Mouse (Mus musculus) kidney, embryonic 15.5 days (tissue): ENCODE data around the gene Phpt1. TPM values are rescaled to one million over a fixed set of nuclear protein-coding genes. Genes with fewer than 3 reads are reported as not detected.
A peak's percentile ranks its signal among the peaks of the same experiment; 100 is the strongest.
"Not testable (repeated sequence)": the region's sequence is repeated elsewhere in the genome, so short reads cannot be mapped to it uniquely, and the experiment has no call there.

Experiments used
- ATAC-seq: fragments of 200-750 bp; cut with Nextera tagmentation; replicated peaks from 2 replicates; pipeline ENCODE4 v1.8.0; 2017; ENCODE audit warnings: moderate TSS enrichment; ENCODE audit not compliant: low FRiP score
- H3K27ac ChIP-seq: fragments of 300-500 bp; sonication (generic); 2 replicates; pipeline ENCODE4 v1.5.1; 2015; ENCODE audit warnings: mild to moderate bottlenecking, inconsistent platforms
- H3K27me3 ChIP-seq: fragments of 300-500 bp; sonication (generic); 2 replicates; pipeline ENCODE4 v1.6.1; 2015; ENCODE audit warnings: inconsistent platforms
- H3K36me3 ChIP-seq: fragments of 300-500 bp; sonication (generic); 2 replicates; pipeline ENCODE4 v1.6.1; 2015; ENCODE audit warnings: inconsistent platforms
- H3K4me1 ChIP-seq: fragments of 300-500 bp; sonication (generic); 2 replicates; pipeline ENCODE4 v1.6.1; 2015; ENCODE audit warnings: inconsistent platforms
- H3K4me2 ChIP-seq: fragments of 300-500 bp; sonication (generic); 2 replicates; pipeline ENCODE4 v1.6.1; 2015; ENCODE audit warnings: moderate library complexity, mild to moderate bottlenecking, inconsistent platforms
- H3K4me3 ChIP-seq: fragments of 300-500 bp; sonication (generic); replicated peaks from 2 replicates; pipeline ENCODE4 v1.5.1; 2015; ENCODE audit warnings: mild to moderate bottlenecking, inconsistent platforms
- H3K9ac ChIP-seq: fragments of 300-500 bp; sonication (generic); 2 replicates; pipeline ENCODE4 v1.6.1; 2015; ENCODE audit warnings: mild to moderate bottlenecking, inconsistent platforms
- H3K9me3 ChIP-seq: fragments of 300-500 bp; sonication (generic); replicated peaks from 2 replicates; pipeline ENCODE4 v1.6.1; 2016; ENCODE audit warnings: inconsistent platforms
- WGBS: fragments of 180-500 bp; shearing (Covaris S2); methylation state at CpG from one replicate; pipeline ENCODE4 v1.1.7; 2015; ENCODE audit warnings: mixed read lengths; 5-methylcytosine and 5-hydroxymethylcytosine counted together
- polyA plus RNA-seq: library from polyadenylated mRNA; unstranded; fragments of >200 nt; fragmentation: Nextera tagmentation; extraction: Ambion mirVana; gene quantifications from 2 replicates; pipeline ENCODE4 v1.2.1, GENCODE M21; 2015

The Phpt1 gene
- polyA plus RNA-seq, 1 experiment from 2014 or later: 184 TPM

DNA sequence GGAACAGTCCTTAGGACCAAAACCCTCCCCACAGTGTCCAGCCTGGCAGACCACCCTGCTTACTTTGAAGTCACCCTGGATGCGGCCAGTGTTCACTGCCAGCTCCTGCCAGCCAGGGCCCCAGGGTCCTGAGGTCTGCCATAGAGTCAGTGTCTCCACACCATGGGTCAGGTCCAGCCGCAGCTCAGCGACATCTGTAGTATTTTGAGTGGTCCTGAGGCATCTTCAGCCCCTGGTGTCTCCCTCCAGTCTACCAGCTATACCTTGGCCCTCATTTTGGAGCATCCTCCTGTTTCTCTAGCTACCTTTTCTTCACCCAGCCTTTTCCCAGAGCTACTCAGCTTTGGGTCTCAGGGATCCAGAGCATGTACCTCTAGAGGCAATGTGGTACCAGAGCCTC is 5.7 kb downstream of the Phpt1 start:
- 88% methylated on average over 3 of the region's 3 CpGs for WGBS
- peaks cover 86% of the 10 kb centered on the region for H3K36me3 ChIP-seq
- no peak overlapping the region for H3K4me2 ChIP-seq
- no peak overlapping the region for H3K27ac ChIP-seq
- H3K9ac ChIP-seq: no peak overlapping the region
- H3K4me3 ChIP-seq: no peak overlapping the region
- no peak for ATAC-seq
- no peaks in the 10 kb centered on the region for H3K27me3 ChIP-seq
- H3K4me1 ChIP-seq: peaks cover 15% of the 10 kb centered on the region
- no peaks in the 10 kb centered on the region for H3K9me3 ChIP-seq

DNA sequence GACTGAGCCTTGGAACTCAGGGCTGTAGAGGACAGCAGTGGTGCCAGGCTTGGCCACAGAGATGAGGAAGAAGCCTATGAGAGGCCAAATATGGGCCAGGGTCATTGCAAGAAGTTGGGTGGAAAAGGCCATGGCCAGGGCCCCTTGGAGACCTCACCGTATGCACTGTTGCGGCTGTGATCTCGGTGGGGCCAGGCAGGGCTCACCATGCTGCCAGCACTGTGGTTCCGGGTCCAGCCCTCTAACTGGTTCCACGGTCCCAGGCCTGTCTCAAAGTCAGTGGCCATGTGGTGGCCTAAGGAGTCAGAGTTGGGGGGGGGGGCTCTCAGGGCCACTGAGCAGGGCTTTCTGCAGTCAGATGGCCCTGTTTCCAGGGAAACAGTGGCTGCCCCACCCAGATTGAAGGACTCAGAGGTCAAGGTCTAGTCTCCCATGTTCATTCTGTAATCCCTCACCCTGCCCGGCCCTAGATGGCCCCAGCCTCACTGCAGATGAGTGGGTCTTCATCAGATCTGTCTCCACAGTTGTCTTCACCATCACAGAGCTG is 6.5 kb downstream of the Phpt1 start:
- Histone ChIP-seq H3K4me3 (no peak overlapping the region), H3K36me3 (peaks cover 94% of the 10 kb centered on the region), H3K9ac (no peak overlapping the region), H3K9me3 (no peaks in the 10 kb centered on the region), H3K4me2 (no peak overlapping the region), H3K4me1 (peaks cover 7% of the 10 kb centered on the region), H3K27me3 (no peaks in the 10 kb centered on the region), H3K27ac (no peak overlapping the region)
- no peak for ATAC-seq
- 88% methylated on average over 6 of the region's 6 CpGs for WGBS

DNA sequence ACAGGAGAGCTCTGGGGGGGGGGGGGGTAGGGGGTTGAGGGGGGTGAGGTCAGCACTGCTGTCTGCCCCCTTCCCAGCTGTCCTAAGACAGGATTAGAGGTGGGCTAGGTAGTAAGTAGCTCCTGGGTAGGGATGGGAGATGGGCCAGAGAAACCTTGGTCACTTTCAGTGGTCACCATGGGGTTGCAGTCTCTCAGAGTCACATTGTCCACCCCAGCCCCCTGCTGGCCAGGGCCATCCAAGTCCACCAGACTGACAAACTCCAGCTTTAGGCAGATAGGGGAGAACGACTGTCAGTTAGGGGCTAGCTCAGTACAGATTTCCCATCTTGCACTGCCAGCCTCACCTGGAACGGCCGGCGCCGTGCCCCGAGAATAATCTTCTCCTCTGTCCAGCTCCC is 8.5 kb downstream of the Phpt1 start:
- Histone ChIP-seq H3K9ac (no peak overlapping the region), H3K27me3 (no peaks in the 10 kb centered on the region), H3K36me3 (peaks cover 99% of the 10 kb centered on the region), H3K4me3 (no peak overlapping the region), H3K9me3 (no peaks in the 10 kb centered on the region), H3K4me1 (no peaks in the 10 kb centered on the region), H3K4me2 (no peak overlapping the region), H3K27ac (no peak overlapping the region)
- WGBS: 86% methylated on average over 6 of the region's 6 CpGs
- ATAC-seq: no peak

DNA sequence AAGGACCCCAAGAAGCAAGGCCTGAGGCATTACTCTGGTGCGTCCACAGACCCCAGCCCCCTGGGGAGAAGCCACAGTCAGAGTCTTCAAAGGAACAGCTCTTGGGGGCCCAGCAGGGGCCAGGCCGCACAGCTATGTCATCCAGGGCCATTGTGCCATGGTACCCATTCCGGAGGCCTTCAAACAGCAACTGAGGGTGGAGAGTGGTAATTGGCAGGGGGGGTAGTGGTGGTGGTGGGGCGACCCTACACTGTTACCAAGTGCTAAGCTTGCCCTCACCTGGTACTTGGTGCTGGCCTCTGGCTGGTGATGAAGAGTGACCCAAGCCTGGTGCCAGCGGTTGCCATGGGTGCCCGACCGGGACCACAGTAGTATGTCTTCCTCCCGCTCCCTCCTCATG is 9.3 kb downstream of the Phpt1 start:
- 91% methylated on average over 8 of the region's 8 CpGs for WGBS
- Histone ChIP-seq H3K4me2 (no peak overlapping the region), H3K27ac (no peak overlapping the region)

DNA sequence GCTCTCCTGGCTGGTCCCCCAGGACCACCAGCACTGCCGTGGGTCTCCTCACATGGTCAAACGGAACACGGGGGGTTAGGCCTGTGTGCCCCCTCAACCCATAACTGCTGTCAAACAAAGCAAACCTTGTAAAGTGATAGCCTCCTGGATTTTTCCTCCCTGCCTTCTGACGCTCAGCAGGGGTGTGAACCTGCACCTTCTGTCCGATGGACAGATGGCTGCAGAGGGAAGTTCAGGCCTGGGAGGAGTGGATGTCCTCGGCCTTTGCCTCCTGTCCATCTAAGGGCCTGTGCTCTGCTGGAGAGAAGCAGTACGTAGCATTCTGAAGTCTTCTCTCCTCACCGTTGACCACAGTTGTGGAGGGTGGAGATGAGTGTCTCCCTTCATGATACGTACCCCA is 13.1 kb downstream of the Phpt1 start:
- Histone ChIP-seq H3K9ac (no peak overlapping the region), H3K36me3 (peaks cover 71% of the 10 kb centered on the region), H3K9me3 (no peaks in the 10 kb centered on the region), H3K27ac (no peak overlapping the region), H3K4me3 (no peak overlapping the region), H3K4me2 (no peak overlapping the region), H3K4me1 (peaks cover 18% of the 10 kb centered on the region), H3K27me3 (no peaks in the 10 kb centered on the region)
- 71% methylated on average over 9 of the region's 9 CpGs for WGBS
- no peak for ATAC-seq

More for the DNA sequence above, 9.3 kb downstream of the Phpt1 start:
- H3K27me3 ChIP-seq: no peaks in the 10 kb centered on the region
- H3K36me3 ChIP-seq: peaks cover 99% of the 10 kb centered on the region
- no peak overlapping the region for H3K4me3 ChIP-seq
- no peaks in the 10 kb centered on the region for H3K9me3 ChIP-seq
- ATAC-seq: no peak
- no peak overlapping the region for H3K9ac ChIP-seq
- no peaks in the 10 kb centered on the region for H3K4me1 ChIP-seq

DNA sequence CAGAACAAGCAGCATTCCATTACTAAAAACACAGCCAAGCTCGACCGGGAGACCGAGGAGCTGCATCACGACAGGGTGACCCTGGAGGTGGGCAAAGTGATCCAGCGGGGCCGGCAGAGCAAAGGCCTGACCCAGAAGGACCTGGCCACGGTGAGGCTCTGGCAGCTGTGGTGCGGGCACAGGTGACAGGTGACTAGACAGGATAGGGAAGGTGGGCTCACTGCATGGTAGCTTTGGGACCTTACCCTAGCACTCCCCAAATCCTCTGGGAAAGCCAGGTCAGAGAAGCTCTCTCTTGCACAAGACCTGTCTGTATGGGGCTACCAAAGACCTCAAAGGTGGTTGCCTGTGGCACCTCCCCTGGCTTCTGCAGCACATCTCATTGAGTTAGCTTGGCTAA is 14.5 kb downstream of the Phpt1 start:
- Histone ChIP-seq H3K27me3 (no peaks in the 10 kb centered on the region), H3K4me3 (no peak overlapping the region), H3K9ac (no peak overlapping the region), H3K36me3 (peaks cover 58% of the 10 kb centered on the region), H3K4me2 (no peak overlapping the region), H3K4me1 (peaks cover 26% of the 10 kb centered on the region), H3K27ac (no peak overlapping the region), H3K9me3 (no peaks in the 10 kb centered on the region)
- 90% methylated on average over 8 of the region's 8 CpGs for WGBS
- ATAC-seq: no peak

DNA sequence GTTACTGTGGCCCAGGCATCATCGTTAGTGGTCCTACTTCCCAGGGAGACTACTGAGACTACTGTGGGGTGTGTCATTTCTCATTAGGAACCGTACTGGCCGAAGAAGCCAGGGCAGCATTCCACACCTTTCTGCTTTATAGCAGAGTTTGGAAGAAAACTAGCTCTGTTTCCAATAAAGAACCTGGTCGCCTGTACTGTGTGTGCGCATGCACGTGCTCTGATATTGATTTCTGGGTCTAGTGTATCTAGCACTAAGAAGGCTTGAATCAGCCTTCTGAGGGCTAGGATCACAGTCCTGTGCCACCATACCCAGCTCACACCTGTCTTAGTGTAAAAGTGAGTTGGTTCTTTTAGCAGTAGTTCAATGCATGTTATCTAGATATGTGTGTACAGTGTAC is 16.2 kb downstream of the Phpt1 start:
- Histone ChIP-seq H3K4me1 (peaks cover 26% of the 10 kb centered on the region), H3K9ac (peak overlapping the region; percentile 91), H3K27ac (no peak overlapping the region), H3K4me2 (peak overlapping the region; percentile 82), H3K9me3 (no peaks in the 10 kb centered on the region), H3K36me3 (peaks cover 40% of the 10 kb centered on the region), H3K4me3 (peak overlapping the region; percentile 86), H3K27me3 (no peaks in the 10 kb centered on the region)
- WGBS: 74% methylated on average over 6 of the region's 6 CpGs
- ATAC-seq: no peak

DNA sequence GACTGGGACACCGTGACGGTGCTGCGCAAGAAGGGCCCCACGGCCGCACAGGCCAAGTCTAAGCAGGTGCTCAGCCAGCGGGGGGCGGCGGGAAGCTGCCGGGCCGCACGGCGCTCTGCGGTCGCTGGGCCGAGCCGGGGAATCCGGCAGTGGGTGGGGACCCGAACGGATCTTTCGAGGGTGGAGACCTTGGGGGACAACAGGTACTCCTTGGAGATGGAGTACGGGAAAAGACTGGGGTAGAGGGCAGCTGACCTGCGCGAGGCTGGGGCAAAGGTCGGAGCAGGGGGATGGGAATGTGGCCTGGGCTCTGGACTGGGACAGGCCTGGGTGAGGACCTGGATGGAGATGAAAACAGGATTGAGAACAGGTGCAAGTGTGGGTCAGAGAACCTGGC is 17.1 kb downstream of the Phpt1 start:
- no peak; the same call in 1 of the 2 replicates for ATAC-seq
- Histone ChIP-seq H3K4me1 (peaks cover 26% of the 10 kb centered on the region), H3K27me3 (no peaks in the 10 kb centered on the region), H3K36me3 (peaks cover 32% of the 10 kb centered on the region), H3K4me2 (peak overlapping the region; percentile 82), H3K9ac (peak overlapping the region; percentile 91), H3K4me3 (peak overlapping the region; percentile 86), H3K27ac (peak overlapping the region; percentile 85), H3K9me3 (no peaks in the 10 kb centered on the region)
- under 1% methylated on average over 24 of the region's 24 CpGs for WGBS

DNA sequence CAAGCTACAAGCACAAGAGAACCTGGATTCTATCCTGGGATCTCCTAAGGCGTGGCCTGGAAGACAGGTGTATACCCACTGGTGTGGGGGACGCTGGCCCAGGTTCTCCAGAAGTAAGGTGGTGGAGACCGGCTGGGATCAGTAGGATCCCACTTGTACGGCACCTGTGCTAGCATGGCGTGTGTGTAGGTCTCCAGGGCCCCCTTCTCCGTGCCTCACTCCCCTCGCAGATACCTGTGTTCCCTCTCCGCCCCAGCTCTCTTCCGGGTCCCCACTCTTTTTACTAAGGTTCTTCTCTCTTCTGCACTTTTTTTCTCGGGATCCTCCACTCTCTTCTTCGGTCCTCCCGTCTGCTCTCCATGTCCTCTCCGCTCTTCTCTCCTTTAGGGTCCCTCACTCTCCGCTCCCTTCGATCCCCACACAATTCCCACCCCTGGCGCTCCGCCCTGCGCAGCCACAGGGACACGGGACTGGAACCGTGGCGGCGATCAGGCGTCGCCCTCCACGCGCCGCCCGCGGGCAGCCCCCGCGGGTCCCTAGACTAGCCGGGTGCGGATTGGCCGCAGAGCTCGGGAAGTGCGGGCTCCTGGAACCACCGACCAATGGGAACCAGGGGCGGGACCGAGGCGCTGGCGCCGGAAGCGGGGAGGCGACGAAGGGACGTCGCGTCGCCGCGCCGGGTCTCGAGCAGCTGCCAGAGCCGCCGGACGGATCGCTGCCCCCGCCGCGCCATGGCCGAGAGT is 17.6 kb downstream of the Phpt1 start, which contains the start of gene Edf1:
Gene Edf1, plus strand, starts transcription at position 627 of the 743 bp plus-strand sequence.
- H3K36me3 ChIP-seq: peaks cover 26% of the 10 kb centered on the region
- H3K4me2 ChIP-seq: peak within 1 kb of the TSS; percentile 82
- no peaks in the 10 kb centered on the region for H3K9me3 ChIP-seq
- H3K27me3 ChIP-seq: no peaks in the 10 kb centered on the region
- H3K27ac ChIP-seq: peak within 1 kb of the TSS; percentile 85
- H3K9ac ChIP-seq: peak within 1 kb of the TSS; percentile 91
- peak within 1 kb of the TSS; percentile 86 for H3K4me3 ChIP-seq
- peak; percentile 98 for ATAC-seq
- under 1% methylated on average over 54 of the region's 61 CpGs for WGBS
- peaks cover 26% of the 10 kb centered on the region for H3K4me1 ChIP-seq

DNA sequence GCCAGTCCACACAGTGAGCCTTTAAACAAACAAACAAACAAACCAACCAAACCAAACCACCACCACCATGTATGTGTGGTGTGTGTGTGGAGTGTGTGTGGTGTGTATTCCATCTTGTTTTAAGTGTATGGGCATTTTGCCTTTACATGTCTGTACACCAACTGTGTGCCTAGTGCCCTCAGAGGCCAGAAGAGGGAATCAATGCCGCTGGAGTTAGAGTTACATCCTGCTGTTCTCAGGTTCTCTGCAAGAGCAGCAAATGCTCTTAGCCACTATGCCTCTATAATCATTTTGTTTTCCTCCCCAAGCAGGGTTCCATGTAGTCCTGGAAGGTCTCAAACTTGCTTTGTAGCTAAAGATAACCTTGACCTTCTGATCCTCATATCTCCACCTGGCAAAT is 18.7 kb downstream of the Phpt1 start:
- no peaks in the 10 kb centered on the region for H3K9me3 ChIP-seq
- H3K27me3 ChIP-seq: no peaks in the 10 kb centered on the region
- H3K4me2 ChIP-seq: peak overlapping the region; percentile 82; the same call in 1 of the 2 replicates
- H3K27ac ChIP-seq: no peak overlapping the region
- H3K4me1 ChIP-seq: peaks cover 26% of the 10 kb centered on the region
- peaks cover 15% of the 10 kb centered on the region for H3K36me3 ChIP-seq
- H3K4me3 ChIP-seq: no peak overlapping the region
- WGBS: 48% methylated on average over 1 of the region's 1 CpGs
- H3K9ac ChIP-seq: no peak overlapping the region
- no peak for ATAC-seq

DNA sequence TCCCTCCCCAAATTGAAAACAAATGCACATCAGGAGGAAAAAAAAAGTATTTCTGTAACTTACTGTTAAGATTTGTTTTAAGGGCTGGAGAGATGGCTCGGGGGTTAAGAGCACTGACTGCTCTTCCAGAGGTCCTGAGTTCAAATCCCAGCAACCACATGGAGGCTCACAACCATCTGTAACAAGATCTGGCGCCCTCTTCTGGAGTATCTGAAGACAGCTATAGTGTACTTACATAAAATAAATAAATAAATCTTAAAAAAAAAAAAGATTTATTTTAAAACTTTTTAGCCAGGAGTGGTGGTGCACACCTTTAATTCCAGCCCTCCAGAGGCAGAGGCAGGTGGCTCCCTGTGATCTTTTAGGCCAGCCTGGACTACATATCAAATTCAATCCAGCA is 19.5 kb downstream of the Phpt1 start:
- not testable (repeated sequence) for H3K4me3 ChIP-seq, H3K9ac ChIP-seq, H3K27ac ChIP-seq, H3K27me3 ChIP-seq, H3K36me3 ChIP-seq, H3K4me2 ChIP-seq, H3K9me3 ChIP-seq, ATAC-seq
- 62% methylated on average over 2 of the region's 2 CpGs for WGBS
- peaks cover 26% of the 10 kb centered on the region for H3K4me1 ChIP-seq

DNA sequence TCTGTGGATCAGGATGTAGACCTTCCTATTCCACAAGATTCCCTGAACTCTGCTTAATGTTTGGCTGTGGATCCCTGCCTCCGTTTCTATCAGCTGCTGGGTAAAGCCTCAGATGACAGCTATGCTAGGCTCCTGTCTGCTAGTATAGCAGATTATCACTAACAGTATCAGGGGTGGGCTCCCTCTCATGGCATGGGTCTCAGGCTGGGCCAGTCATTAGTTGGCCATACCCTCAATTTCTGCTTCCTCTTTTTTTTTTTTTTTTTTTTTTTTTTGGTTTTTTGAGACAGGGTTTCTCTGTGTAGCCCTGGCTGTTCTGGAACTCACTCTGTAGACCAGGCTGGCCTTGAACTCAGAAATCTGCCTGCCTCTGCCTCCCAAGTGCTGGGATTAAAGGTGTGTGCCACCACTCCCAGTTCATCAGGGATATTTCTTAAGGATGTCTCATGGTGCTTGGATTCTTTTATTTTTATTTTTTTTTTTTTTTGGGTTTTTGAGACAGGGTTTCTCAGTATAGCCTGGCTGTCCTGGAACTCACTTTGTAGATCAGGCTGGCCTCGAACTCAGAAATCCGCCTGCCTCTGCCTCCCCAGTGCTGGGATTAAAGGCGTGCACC is 21.7 kb downstream of the Phpt1 start:
- not testable (repeated sequence) for H3K9me3 ChIP-seq, H3K4me2 ChIP-seq, H3K36me3 ChIP-seq, H3K9ac ChIP-seq, H3K4me3 ChIP-seq, ATAC-seq, H3K27ac ChIP-seq, H3K27me3 ChIP-seq
- 89% methylated on average over 4 of the region's 4 CpGs for WGBS
- H3K4me1 ChIP-seq: peaks cover 13% of the 10 kb centered on the region
